Mouse (Mus musculus) kidney, adult 18-20 months (tissue): ENCODE measurements around the gene Arsg.

Source experiments
- DNase-seq: peaks from one replicate; pipeline ENCODE4 v3.0.0; 2021

The Arsg gene

GRCm38 (mm10) chr11:109496475-109496993 lies 23.4 kb downstream of the Arsg start:
- DNase-seq = no peak

- DNase-seq = no peak
These were observed 24.0 kb downstream of the Arsg start for GRCm38 (mm10) chr11:109496996-109497714.

DNA sequence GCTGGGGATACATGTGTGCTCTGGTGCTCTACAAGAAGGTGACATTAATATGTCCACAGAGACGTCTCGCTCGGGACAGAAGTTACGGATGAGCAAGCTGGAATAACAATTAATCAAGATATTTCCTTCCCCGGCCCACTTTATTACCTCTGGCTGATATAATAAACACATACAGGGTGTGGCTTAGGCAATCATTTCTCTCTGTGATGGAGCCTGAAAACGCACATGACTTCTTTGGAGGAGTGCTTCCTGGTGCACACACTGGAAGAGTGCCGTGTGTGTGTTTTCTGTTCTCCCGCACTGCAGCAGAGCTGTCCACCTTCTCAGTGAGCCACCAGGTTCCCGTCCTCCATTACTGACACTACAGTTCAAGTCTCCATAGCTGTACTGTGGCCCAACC lies 24.8 kb downstream of the Arsg start:
- DNase-seq = no peak

DNA sequence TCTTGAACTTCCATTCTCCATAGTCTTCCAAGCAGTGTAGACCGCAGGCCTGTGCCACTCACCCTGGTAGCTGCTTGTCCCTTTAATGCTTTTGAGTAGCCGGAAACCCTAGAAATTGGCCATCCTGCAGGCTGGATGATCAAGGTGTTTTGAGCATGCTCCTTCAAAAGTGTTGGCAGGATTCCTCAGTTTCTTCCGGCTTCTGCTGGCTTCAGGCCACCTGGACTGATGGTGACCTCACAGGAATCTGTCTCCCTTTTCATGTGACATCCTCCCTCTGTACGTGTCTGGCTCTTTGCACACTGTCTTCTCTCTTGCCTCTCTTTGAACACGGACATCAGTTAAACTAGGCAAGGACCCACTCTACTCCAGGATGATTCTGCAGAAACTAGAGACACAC lies 27.0 kb downstream of the Arsg start:
- peak; percentile 62 for DNase-seq

GRCm38 (mm10) chr11:109504977-109505376 lies 31.8 kb downstream of the Arsg start:
- peak; percentile 64 for DNase-seq

- no peak for DNase-seq
These were observed 32.6 kb downstream of the Arsg start for GRCm38 (mm10) chr11:109505823-109506222.

- DNase-seq = no peak
These were observed 33.9 kb downstream of the Arsg start for GRCm38 (mm10) chr11:109507068-109507467.

- DNase-seq = no peak
These were observed 40.0 kb downstream of the Arsg start for GRCm38 (mm10) chr11:109512995-109513675.

GRCm38 (mm10) chr11:109514064-109514612 lies 41.0 kb downstream of the Arsg start:
- DNase-seq = no peak

DNA sequence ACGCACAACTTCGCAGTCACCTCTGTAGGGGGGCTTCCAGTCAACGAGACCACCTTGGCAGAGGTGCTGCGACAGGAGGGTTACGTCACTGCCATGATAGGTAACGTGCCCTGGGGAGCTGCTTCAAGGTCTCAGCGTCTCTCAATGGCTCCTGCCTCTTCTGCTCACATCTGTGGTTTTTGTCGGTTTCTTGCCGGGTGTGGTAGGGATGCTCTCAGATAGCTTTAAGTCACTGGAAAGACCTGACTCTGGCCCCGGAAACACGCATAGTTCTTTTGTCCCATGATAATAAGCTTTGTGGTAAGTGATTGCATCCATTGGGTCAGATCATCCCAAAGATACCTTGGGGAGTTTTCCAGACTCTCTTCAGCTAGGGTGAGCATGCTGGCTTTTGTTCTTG lies 44.2 kb downstream of the Arsg start:
- no peak for DNase-seq

- no peak for DNase-seq
These were observed 44.6 kb downstream of the Arsg start for GRCm38 (mm10) chr11:109517816-109518215.

GRCm38 (mm10) chr11:109520958-109521357 lies 47.8 kb downstream of the Arsg start:
- no peak for DNase-seq

GRCm38 (mm10) chr11:109524869-109525268 lies 51.7 kb downstream of the Arsg start:
- no peak for DNase-seq

DNA sequence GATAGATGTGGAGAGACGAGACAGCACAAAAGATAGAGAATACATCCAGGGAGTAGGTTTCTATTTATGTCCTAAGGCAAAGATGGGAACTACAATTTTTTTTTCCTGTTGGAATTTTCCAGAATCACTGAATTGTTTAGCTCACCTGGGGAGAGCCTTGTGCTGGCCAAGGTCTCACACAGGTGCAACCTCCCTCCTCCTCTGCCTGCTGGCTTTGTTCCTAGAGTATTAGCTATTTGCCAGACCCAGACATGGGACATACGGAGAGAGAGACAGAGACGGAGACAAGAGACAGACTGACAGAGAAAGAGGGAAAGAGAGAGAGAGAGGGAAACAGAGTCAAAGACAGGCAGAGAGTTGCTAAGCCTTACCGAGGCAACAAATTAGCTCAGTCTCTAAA lies 52.4 kb downstream of the Arsg start:
- no peak for DNase-seq

- DNase-seq = no peak
These were observed 56.9 kb downstream of the Arsg start for GRCm38 (mm10) chr11:109530030-109530429.

DNA sequence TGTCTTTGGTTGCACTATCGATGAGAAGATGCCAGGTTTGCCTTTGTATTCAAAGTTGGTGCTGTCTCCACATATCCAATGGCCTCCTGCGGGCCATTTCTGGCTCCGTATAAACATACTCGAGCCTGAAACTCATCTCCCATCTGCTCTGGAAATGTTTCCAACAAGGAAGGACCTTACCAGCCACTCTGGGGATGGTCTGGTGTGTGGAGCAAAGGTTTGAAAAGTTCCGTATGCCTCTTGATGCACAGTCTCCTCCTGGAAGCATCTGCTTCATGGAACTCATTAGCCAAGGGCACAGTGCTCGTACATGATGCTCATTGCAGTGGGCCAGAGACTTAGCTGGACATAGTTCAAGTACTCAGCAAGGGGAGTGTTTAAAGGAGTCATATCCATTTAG lies 62.8 kb downstream of the Arsg start:
- no peak for DNase-seq

DNA sequence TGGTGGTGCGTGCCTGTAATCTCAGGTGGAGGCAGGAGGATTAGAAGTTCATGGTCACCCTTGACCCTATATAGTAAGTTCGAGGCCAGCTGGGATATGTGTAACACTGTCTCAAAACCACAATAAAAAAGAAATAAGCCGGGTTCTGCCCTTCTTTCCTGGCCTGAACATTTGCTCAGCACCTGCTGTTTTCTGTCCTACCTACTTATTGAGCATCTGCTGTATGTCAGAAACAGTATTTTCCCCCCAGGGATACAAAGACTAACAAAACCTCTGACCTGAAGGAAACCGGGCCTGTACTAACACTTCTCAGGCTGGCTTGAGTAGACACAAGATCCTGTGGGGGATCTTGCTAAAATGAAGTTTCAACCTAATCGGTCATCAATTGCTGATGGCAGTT lies 63.8 kb downstream of the Arsg start:
- DNase-seq = no peak

DNA sequence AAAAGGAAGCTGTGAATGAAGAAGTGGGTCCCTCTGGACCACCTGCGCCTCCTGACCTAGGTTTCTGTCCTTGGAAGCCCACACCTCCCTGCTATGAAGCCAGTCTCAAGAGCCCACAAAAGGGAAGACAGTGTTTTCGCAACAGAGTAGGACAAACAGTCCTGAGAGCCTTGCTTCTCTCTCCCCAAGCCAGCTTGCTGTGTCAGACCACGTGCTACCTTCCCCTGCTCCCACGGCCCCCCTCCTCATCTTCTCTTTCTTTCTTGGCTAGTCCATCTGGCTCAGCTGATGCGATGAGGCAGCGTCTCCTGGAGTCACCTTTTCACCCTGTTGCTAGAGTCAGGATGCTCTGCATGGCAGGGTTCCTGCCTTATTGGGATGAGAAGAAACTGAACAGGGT lies 66.1 kb downstream of the Arsg start:
- DNase-seq = no peak

- peak; percentile 44 for DNase-seq
These were observed 70.3 kb downstream of the Arsg start for GRCm38 (mm10) chr11:109543466-109543865.

DNA sequence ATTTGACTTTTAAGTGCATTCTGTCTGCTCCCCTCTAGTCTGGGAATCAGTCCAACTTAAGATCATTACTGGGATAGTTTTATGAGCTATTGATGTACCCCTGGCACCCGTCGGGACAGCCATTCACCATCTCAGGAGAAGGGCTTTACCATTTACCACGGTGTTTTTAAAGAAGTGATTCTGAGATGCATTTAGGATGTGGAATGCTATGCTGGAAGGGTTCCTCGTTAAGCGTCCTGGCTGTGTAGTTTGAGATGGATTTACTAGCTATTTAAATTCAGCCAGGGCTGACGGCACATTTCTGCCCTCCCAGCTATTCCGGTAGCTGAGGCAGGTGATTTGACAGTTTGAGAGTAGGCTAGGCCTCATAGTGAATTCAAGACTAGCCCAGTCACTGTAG lies 71.3 kb downstream of the Arsg start:
- DNase-seq = no peak

DNA sequence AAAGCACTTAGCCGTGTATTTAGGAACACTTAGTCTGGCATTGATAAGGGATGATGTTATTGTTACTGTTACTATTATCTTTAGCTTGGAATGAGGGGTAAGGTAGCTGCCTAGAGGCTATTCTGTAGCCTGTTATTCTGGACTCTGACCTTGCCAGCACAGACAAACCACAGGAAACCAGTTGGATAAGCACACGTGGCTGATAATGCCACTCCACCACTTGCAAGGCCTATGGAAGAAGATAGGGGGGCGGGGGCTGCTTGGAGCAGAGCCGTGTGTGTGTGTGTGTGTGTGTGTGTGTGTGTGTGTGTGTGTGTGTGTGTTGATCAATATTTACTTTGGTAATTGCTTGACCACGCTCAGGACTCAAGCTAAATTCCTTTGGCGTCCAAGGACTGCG lies 72.1 kb downstream of the Arsg start:
- DNase-seq = no peak

GRCm38 (mm10) chr11:109545700-109546143 lies 72.5 kb downstream of the Arsg start:
- peak; percentile 70 for DNase-seq

DNA sequence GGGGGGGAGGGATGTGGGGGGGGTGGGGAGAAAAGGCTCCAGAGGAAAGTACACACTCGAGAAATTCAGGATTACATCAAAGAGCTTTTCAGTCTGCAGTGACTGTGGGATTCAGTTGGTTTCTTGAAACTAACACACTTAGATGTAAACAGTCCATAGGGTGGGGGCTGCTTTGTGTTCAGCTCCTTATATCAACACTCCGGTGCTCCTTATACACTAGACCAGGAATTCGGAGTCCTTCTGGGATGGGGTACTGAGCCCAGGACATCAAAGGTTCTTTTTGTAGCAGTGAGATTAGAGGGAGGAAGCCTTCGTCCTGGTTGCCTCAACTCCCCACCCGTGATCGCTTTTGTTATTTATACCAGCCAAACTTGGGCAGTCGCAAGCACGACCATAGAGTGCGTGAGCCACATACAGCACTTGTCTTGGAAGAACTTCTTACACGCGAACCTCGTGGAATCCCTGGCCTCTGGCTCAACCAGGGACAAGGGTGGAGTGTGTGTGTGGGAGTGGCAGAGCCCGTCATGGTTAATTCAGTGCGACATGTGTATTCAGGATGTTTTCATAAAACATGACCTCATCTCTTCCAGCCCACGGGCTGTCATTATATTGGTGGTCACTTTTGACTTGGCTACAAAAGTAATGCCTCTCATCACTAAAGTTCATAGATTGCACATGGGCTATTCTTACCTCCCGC lies 73.3 kb downstream of the Arsg start:
- no peak for DNase-seq
